Mouse (Mus musculus): Measurements from ENCODE around the gene Ckm. TPM values are rescaled to one million over a fixed set of nuclear protein-coding genes. Genes with fewer than 3 reads are reported as not detected.

The Ckm gene
- total RNA-seq (2021) = over 10,000 TPM; 34,344 to 35,305 TPM
- long read RNA-seq, experiment 1, transcript Ckm-201 (7 exons, 1,235 nt) = minor isoform, 7 of 72,878 reads
- long read RNA-seq, experiment 1, transcript Ckm-203 (8 exons, 2,742 nt) = major isoform, 69,256 of 72,878 reads
- long read RNA-seq, experiment 1, partial matches to known transcripts = 3,196 of 72,878 reads
- long read RNA-seq, experiment 1, other reads (novel, unspliced or antisense) = 419 of 72,878 reads
- long read RNA-seq, experiment 2, transcript Ckm-203 (8 exons, 2,742 nt) = major isoform, 72,529 of 76,427 reads
- long read RNA-seq, experiment 2, partial matches to known transcripts = 3,453 of 76,427 reads
- long read RNA-seq, experiment 2, other reads (novel, unspliced or antisense) = 442 of 76,427 reads

DNA sequence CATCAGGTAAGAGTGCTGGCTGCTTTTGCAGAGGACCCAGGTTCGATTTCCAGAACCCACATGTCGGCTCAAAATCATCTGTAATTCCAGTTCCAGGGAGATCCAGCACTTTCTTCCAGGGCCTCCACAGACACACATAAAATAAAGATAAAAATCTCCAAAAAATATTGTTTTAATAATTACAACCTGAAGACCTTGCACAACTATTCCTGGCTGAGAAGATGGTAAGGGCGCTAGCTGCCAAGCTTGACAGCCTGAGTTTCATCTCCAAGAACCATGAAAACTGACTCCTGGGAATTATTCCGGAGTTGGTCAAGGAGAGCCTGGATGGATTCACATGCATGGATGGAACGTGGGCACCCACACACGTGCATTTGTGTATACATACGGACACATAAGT is at the start of gene Ckm:
Gene Ckm, plus strand, starts transcription at position 301 of the 400 bp plus-strand sequence.
- intact Hi-C loops (cut with DNase I; ENCODE audit: low total_unique reads) = no loop called here
- no peak for DNase-seq

GRCm38 (mm10) chr7:19354991-19355390 is 49.6 kb upstream of the Ckm start:
- intact Hi-C loops (cut with DNase I; ENCODE audit: low total_unique reads) = no loop called here
- no peak for DNase-seq

GRCm38 (mm10) chr7:19356311-19356710 is 48.3 kb upstream of the Ckm start:
- intact Hi-C loops (cut with DNase I; ENCODE audit: low total_unique reads) = no loop called here
- DNase-seq = no peak

DNA sequence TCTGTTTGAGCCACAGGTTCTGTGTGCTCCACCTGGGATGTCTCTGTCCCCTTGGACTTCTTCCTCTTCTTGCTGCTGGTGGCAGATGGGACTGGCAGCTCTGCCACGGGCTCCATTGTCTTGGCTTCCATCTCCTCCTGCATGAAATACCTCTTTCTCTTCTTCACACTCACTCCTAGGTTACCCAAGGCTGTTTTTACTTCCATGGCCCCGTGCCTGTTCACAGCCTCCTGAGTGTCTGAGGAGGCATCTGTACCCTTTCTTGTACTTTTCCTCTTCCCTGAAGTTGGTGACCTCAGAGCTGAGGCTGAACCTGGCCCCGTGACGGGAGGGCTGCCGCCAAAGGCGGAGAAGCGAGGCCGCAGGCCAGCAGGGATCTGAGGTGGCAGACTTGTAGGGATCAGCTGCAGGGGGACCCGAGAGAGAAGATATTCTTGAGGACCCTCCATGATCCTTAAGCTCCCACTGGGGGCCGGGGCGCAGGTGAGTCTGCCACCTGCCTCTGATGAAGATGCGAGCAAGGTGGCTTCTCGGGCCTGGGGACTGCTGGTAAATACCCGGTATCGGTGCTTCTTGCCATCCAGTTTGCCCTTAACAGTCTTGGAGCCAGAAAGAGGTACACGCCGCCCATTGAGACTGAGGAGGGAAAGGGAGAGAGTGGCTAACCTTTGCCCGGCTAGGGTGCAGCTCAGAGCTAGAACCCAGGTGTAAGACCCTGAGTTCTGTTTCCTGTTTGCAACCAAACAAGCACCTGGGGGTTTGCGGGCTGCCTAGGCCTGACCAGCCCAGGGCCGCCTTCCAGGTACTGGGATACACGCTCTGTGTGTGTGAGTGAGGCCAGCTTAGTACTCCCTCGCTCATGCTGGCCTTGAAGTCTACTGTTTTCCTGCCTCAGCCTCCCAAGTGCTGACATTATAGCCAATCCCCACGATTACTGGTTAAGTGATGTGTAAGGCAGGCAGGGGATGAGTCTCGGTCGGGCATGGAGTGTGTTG is 46.9 kb upstream of the Ckm start:
- no peak for DNase-seq
- intact Hi-C loops (cut with DNase I; ENCODE audit: low total_unique reads) = no loop called here

GRCm38 (mm10) chr7:19358634-19359033 is 45.9 kb upstream of the Ckm start:
- intact Hi-C loops (cut with DNase I; ENCODE audit: low total_unique reads) = no loop called here
- DNase-seq = no peak

- DNase-seq = peak; percentile 89
- intact Hi-C loops (cut with DNase I; ENCODE audit: low total_unique reads) = no loop called here
Observed at GRCm38 (mm10) chr7:19359299-19359891, 45.2 kb upstream of the Ckm start, which contains the start of the genes Cd3eap and Ppp1r13l. Gene Cd3eap (minus strand): TSS chr7:19359483. Gene Ppp1r13l (plus strand): TSS chr7:19359749.

GRCm38 (mm10) chr7:19359892-19360641 is 44.5 kb upstream of the Ckm start:
- DNase-seq = peak; percentile 74
- intact Hi-C loops (cut with DNase I; ENCODE audit: low total_unique reads) = no loop called here

- peak; percentile 93 for DNase-seq
- intact Hi-C loops (cut with DNase I; ENCODE audit: low total_unique reads) = no loop called here
Observed at GRCm38 (mm10) chr7:19360944-19361343, 43.6 kb upstream of the Ckm start.

DNA sequence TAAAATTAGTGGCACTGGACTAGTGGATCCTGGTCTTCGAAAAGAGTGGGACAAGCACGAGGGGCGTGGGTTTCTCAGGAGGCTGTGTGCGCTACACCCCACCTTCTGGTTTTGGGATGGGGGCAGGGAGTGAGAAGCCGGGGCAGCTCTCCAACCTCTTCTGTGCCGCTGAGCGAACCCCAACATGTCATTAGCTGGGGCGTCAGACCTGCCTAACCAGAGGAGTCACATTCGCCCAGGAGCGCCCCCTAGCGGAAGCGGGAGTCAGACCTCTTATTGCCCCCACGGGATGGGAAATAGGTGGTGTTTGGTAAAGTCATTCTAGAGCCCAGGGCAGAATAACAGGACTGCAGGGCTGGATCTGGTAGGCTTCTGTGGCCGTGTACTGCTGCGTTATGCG is 42.9 kb upstream of the Ckm start:
- peak; percentile 77 for DNase-seq
- intact Hi-C loops (cut with DNase I; ENCODE audit: low total_unique reads) = no loop called here

GRCm38 (mm10) chr7:19362276-19362675 is 42.3 kb upstream of the Ckm start:
- intact Hi-C loops (cut with DNase I; ENCODE audit: low total_unique reads) = no loop called here
- no peak for DNase-seq

- intact Hi-C loops (cut with DNase I; ENCODE audit: low total_unique reads) = no loop called here
- DNase-seq = peak; percentile 77
Observed at GRCm38 (mm10) chr7:19363881-19364280, 40.7 kb upstream of the Ckm start.

GRCm38 (mm10) chr7:19365376-19365775 is 39.2 kb upstream of the Ckm start:
- intact Hi-C loops (cut with DNase I; ENCODE audit: low total_unique reads) = no loop called here

DNA sequence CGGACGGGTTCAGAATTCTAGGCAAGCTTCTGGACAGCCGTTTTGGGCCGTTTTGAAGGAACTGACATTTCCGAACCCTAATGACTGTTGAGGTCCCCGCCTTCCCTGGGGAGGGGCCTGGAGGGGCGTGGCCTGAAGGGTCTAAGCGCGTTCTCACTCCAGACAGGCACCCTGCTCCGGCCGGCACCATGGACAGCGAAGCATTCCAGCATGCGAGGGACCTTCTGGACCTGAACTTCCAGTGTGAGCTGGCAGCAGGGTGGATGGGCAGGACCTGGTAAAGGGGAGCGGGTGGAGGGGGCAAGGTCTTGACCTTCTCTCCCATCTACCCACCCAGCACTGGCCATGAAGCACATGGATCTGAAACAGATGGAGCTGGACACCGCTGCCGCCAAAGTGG is 36.2 kb upstream of the Ckm start:
- peak; percentile 45 for DNase-seq
- intact Hi-C loops (cut with DNase I; ENCODE audit: low total_unique reads) = no loop called here

More at GRCm38 (mm10) chr7:19365376-19365775, 39.2 kb upstream of the Ckm start:
- no peak for DNase-seq

DNA sequence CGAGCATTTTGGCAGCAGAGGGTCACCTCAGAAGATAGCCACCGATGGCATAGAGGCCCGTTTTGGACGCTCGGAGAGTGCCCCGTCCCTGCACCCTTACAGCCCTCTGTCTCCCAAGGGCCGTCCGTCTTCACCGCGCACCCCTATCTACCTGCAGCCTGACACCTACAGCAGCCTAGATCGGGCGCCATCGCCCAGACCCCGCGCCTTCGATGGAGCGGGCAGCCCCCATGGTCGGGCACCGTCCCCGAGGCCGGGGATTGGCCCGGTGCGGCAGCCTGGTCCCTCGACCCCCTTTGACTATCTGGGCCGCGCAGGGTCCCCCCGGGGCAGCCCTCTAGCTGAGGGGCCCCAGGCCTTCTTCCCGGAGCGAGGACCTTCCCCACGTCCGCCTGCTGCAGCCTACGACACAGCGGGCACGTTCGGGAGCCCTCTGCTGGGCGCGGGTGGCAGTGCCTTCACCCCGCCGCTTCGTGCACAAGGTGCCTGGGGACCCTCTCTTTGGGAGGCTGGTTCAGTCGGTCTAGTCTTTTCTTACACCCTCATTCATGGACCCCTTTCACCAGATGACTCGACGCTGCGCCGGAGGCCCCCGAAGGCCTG is 34.7 kb upstream of the Ckm start:
- intact Hi-C loops (cut with DNase I; ENCODE audit: low total_unique reads) = no loop called here
- peak; percentile 65 for DNase-seq

- no peak for DNase-seq
- intact Hi-C loops (cut with DNase I; ENCODE audit: low total_unique reads) = no loop called here
Observed at GRCm38 (mm10) chr7:19373367-19373766, 31.2 kb upstream of the Ckm start.

DNA sequence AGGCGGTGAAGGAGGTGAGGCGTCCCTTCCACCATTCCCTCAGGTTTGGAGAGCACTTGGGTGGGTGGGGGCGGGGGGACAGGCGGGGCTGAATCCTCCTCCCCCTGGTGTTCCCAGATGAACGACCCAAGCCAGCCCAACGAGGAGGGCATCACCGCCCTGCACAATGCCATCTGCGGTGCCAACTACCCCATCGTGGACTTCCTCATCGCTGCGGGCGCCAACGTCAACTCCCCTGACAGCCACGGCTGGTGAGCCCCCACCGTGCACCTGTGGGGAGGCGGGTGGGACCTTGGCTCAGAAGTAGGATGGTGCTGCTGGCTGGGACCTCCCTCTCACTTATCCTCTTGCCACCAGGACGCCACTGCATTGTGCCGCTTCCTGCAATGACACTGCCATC is 29.2 kb upstream of the Ckm start:
- intact Hi-C loops (cut with DNase I; ENCODE audit: low total_unique reads) = no loop called here
- DNase-seq = no peak

- intact Hi-C loops (cut with DNase I; ENCODE audit: low total_unique reads) = no loop called here
- no peak for DNase-seq
Observed at GRCm38 (mm10) chr7:19376019-19376418, 28.6 kb upstream of the Ckm start.

DNA sequence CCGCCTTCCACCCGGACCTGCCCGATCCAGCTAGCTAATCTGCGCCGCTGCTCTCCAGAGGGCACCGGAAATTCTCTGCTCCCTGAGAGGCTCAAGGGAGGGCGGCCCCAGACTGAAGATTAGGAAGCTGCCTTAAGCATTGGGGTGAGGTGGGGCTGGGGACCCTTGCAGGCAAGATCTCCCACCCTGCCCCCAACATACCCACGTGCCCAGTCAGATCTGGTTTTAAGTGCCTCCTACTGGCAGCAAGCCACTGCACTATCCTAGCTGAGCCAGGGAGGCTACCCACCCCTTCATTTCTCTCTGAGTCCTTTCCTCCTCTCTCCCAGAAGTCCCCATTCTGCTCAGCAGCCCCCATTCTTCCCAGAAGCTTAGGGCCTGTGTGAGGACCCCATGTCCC is 26.5 kb upstream of the Ckm start:
- intact Hi-C loops (cut with DNase I; ENCODE audit: low total_unique reads) = no loop called here
- no peak for DNase-seq

Measured in gastrocnemius, postnatal 14 days (tissue).